Mouse (Mus musculus) lung, embryonic 16.5 days (tissue): ENCODE data around the gene Gm45015. TPM values are rescaled to one million over a fixed set of nuclear protein-coding genes. Genes with fewer than 3 reads are reported as not detected.

Experiments used
- ATAC-seq: fragments of 200-750 bp; cut with Nextera tagmentation; 2 replicates; pipeline ENCODE4 v1.8.0; 2017; ENCODE audit warnings: low read depth, mild to moderate bottlenecking, moderate library complexity
- H3K27ac ChIP-seq: fragments of 300-500 bp; sonication (generic); 2 replicates; pipeline ENCODE4 v1.5.1; 2014; ENCODE audit warnings: mild to moderate bottlenecking, control low read depth, low read length
- H3K27me3 ChIP-seq: fragments of 300-500 bp; sonication (generic); 2 replicates; pipeline ENCODE4 v1.6.1; 2014; ENCODE audit warnings: low read depth, low read length, mixed read lengths; ENCODE audit not compliant: control insufficient read depth, insufficient read depth
- H3K36me3 ChIP-seq: fragments of 300-500 bp; sonication (generic); 2 replicates; pipeline ENCODE4 v1.6.1; 2014; ENCODE audit warnings: low read length; ENCODE audit not compliant: control insufficient read depth, insufficient read depth
- H3K4me1 ChIP-seq: fragments of 300-500 bp; sonication (generic); replicated peaks from 2 replicates; pipeline ENCODE4 v1.6.1; 2014; ENCODE audit warnings: low read length, mixed read lengths; ENCODE audit not compliant: control insufficient read depth, insufficient read depth
- H3K4me2 ChIP-seq: fragments of 300-500 bp; sonication (generic); 2 replicates; pipeline ENCODE4 v1.6.1; 2014; ENCODE audit warnings: low read depth, low read length, control low read depth
- H3K4me3 ChIP-seq: fragments of 300-500 bp; sonication (generic); 2 replicates; pipeline ENCODE4 v1.5.1; 2014; ENCODE audit warnings: mild to moderate bottlenecking, low read length, control low read depth
- H3K9ac ChIP-seq: fragments of 300-500 bp; sonication (generic); 2 replicates; pipeline ENCODE4 v1.6.1; 2014; ENCODE audit warnings: low read length, control low read depth
- H3K9me3 ChIP-seq: fragments of 300-500 bp; sonication (generic); 2 replicates; pipeline ENCODE4 v1.6.1; 2016; ENCODE audit warnings: low read length; ENCODE audit not compliant: control insufficient read depth
- WGBS: fragments of 180-500 bp; shearing (Covaris S2); extraction: QIAGEN DNeasy Blood & Tissue Kit; methylation state at CpG from one replicate; pipeline ENCODE4 v1.1.7; 2014; 5-methylcytosine and 5-hydroxymethylcytosine counted together
- polyA plus RNA-seq: library from polyadenylated mRNA; unstranded; fragments of >200 nt; fragmentation: Nextera tagmentation; extraction: Ambion mirVana; gene quantifications from 2 replicates; pipeline ENCODE4 v1.2.1, GENCODE M21; 2015

Gm45015 gene
- not detected in 2 replicates for polyA plus RNA-seq

GRCm38 (mm10) chrX:73336740-73337139, at the start of gene Gm45015:
Gene Gm45015 (minus strand): TSS chrX:73336840.
- Histone ChIP-seq H3K27ac (no peak within 1 kb of the TSS), H3K4me2 (no peak within 1 kb of the TSS), H3K9me3 (no peaks in the 10 kb centered on the region), H3K4me1 (no peaks in the 10 kb centered on the region), H3K36me3 (no peaks in the 10 kb centered on the region), H3K9ac (no peak within 1 kb of the TSS), H3K4me3 (no peak within 1 kb of the TSS), H3K27me3 (no peaks in the 10 kb centered on the region)
- ATAC-seq: no peak
- WGBS: 83% methylated on average over 4 of the region's 4 CpGs

GRCm38 (mm10) chrX:73384924-73385323, 48.3 kb upstream of the Gm45015 start:
- 8% methylated on average over 1 of the region's 1 CpGs for WGBS
- H3K36me3 ChIP-seq: no peaks in the 10 kb centered on the region
- ATAC-seq: no peak

GRCm38 (mm10) chrX:73384419-73384818, 47.8 kb upstream of the Gm45015 start:
- Histone ChIP-seq H3K9ac (no peak overlapping the region), H3K4me3 (no peak overlapping the region), H3K9me3 (no peaks in the 10 kb centered on the region), H3K36me3 (no peaks in the 10 kb centered on the region), H3K27me3 (no peaks in the 10 kb centered on the region), H3K27ac (no peak overlapping the region), H3K4me2 (no peak overlapping the region), H3K4me1 (no peaks in the 10 kb centered on the region)
- 58% methylated on average over 6 of the region's 6 CpGs for WGBS
- ATAC-seq: no peak

More at GRCm38 (mm10) chrX:73384924-73385323, 48.3 kb upstream of the Gm45015 start:
- H3K4me2 ChIP-seq: no peak overlapping the region
- H3K4me1 ChIP-seq: no peaks in the 10 kb centered on the region
- H3K27me3 ChIP-seq: no peaks in the 10 kb centered on the region
- H3K4me3 ChIP-seq: no peak overlapping the region
- no peaks in the 10 kb centered on the region for H3K9me3 ChIP-seq
- no peak overlapping the region for H3K27ac ChIP-seq
- no peak overlapping the region for H3K9ac ChIP-seq

- no peaks in the 10 kb centered on the region for H3K9me3 ChIP-seq
- H3K27ac ChIP-seq: no peak overlapping the region
- H3K9ac ChIP-seq: no peak overlapping the region
- no peak overlapping the region for H3K4me3 ChIP-seq
- no peak overlapping the region for H3K4me2 ChIP-seq
- H3K36me3 ChIP-seq: no peaks in the 10 kb centered on the region; the same call in 1 of the 2 replicates
- H3K27me3 ChIP-seq: no peaks in the 10 kb centered on the region
- no peaks in the 10 kb centered on the region for H3K4me1 ChIP-seq
- ATAC-seq: no peak
Measured at GRCm38 (mm10) chrX:73363291-73363690, 26.7 kb upstream of the Gm45015 start.

DNA sequence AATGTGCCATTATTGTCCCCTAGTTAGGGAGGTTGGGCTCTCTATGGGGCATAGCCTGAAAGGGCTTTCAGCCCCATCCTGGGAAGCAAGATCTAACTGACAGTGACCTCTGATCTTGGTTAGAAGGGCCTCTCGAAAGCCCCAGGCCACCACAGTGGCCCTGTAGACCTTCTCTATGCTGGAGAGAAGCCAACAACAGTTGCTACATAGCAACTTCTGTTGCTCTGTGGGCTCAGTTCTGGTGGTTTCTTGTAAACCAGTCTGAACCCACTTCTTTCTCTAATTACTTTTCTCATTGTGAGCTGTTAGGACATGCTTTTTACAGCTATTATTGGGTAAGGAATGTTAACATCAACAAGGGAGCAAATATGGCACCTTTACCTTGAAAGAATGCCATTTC, 20.1 kb upstream of the Gm45015 start:
- Histone ChIP-seq H3K9me3 (0 out of 2 replicates have a peak, but pooled peaks cover 3% of the 10 kb centered on the region), H3K4me3 (no peak overlapping the region), H3K4me2 (no peak overlapping the region), H3K27me3 (no peaks in the 10 kb centered on the region), H3K27ac (no peak overlapping the region), H3K36me3 (peaks cover 26% of the 10 kb centered on the region), H3K9ac (no peak overlapping the region), H3K4me1 (no peaks in the 10 kb centered on the region)
- ATAC-seq: no peak
- 80% methylated on average over 1 of the region's 1 CpGs for WGBS

DNA sequence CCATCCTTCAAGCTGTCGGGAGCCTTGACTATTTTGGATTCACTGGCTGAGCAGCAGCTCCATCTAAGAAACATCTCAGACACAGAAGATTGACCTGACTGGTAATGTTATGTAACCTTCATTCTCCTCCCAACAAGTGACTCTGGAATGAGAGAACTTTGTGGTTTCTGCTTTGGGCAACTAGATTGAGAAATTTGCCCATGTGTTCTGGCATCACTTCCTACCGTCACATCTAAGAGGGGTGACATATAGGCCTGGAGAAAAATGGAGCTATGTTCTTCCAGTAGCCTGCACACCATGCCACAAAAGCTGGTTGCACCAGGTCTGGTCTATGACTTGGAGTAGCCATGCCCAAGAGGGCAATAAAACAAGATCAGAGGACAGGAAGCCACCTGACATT, 19.5 kb upstream of the Gm45015 start:
- H3K9ac ChIP-seq: no peak overlapping the region
- H3K36me3 ChIP-seq: peaks cover 28% of the 10 kb centered on the region
- H3K27me3 ChIP-seq: no peaks in the 10 kb centered on the region
- no peak for ATAC-seq
- 87% methylated on average over 2 of the region's 2 CpGs for WGBS
- no peaks in the 10 kb centered on the region for H3K4me1 ChIP-seq
- no peak overlapping the region for H3K4me2 ChIP-seq
- no peak overlapping the region for H3K4me3 ChIP-seq
- no peak overlapping the region for H3K27ac ChIP-seq
- 0 out of 2 replicates have a peak, but pooled peaks cover 3% of the 10 kb centered on the region for H3K9me3 ChIP-seq

DNA sequence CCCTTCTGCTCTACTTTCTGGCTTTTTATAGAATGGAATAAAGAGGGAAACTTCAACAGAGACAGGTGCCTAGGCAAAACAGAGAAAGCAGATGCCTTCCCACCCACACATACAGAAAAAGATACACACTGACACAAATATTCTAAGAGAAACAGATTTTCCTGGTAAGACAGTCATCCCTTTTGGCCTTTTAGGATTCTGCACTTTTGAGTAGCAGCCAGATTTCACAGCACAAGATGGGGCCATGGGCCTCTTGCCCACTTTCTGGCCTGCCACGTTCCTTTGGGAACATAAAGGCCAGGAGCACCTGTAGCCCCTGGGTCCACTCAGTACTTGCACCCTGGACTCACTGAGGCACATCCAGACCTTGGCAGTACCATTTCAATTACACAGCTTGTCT, 7.7 kb upstream of the Gm45015 start:
- no peaks in the 10 kb centered on the region for H3K27me3 ChIP-seq
- no peak overlapping the region for H3K4me2 ChIP-seq
- no peak overlapping the region for H3K27ac ChIP-seq
- WGBS: 81% methylated on average over 1 of the region's 1 CpGs
- no peak overlapping the region for H3K9ac ChIP-seq
- H3K9me3 ChIP-seq: no peaks in the 10 kb centered on the region
- H3K36me3 ChIP-seq: no peaks in the 10 kb centered on the region
- no peak overlapping the region for H3K4me3 ChIP-seq
- H3K4me1 ChIP-seq: peaks cover 7% of the 10 kb centered on the region; the same call in 1 of the 2 replicates
- no peak for ATAC-seq

DNA sequence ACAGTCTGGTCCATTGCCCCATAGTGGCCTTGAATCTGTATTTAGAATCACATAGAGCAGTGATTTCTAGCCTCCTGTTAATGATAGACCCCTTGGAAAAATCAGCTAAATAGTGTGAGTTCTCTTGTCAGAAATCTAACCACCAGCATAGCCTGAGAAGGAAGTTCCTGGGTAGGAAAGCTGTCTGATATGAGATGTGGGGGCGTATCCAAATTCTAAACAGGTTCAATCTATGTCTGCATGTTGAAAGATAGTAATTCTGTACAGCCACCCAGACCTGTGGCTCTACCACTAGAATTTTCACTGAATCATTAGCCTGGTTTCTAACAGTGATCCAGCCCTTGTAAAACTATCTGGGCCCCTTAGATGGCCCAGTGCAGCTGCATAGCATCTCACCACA, 7.2 kb upstream of the Gm45015 start:
- no peaks in the 10 kb centered on the region for H3K27me3 ChIP-seq
- no peak for ATAC-seq
- no peak overlapping the region for H3K9ac ChIP-seq
- H3K4me1 ChIP-seq: peaks cover 7% of the 10 kb centered on the region; the same call in 1 of the 2 replicates
- H3K4me3 ChIP-seq: no peak overlapping the region
- no peak overlapping the region for H3K27ac ChIP-seq
- H3K4me2 ChIP-seq: peak overlapping the region; percentile 58
- 93% methylated on average over 1 of the region's 1 CpGs for WGBS
- H3K9me3 ChIP-seq: no peaks in the 10 kb centered on the region
- H3K36me3 ChIP-seq: no peaks in the 10 kb centered on the region

GRCm38 (mm10) chrX:73342941-73343735, 6.5 kb upstream of the Gm45015 start:
- Histone ChIP-seq H3K27me3 (no peaks in the 10 kb centered on the region), H3K36me3 (no peaks in the 10 kb centered on the region), H3K9me3 (no peaks in the 10 kb centered on the region), H3K27ac (peak overlapping the region; percentile 46), H3K9ac (peak overlapping the region; percentile 78), H3K4me2 (peak overlapping the region; percentile 58), H3K4me1 (peaks cover 7% of the 10 kb centered on the region; the same call in 1 of the 2 replicates), H3K4me3 (peak overlapping the region; percentile 71)
- 23% methylated on average over 13 of the region's 15 CpGs for WGBS
- ATAC-seq: peak; percentile 66
